Comparison of ENCODE assay signal across 14 mouse cellular contexts in genomic region chr13:63669031-63669430, GRCm38 (mm10).
DNase-seq lines count a peak whose midpoint lies in the region; ATAC-seq lines count a peak whose summit lies in the region.
"Had no signal": no experiment of that assay in that cellular context is flagged by ENCODE, and none has a peak within 500 bp of the region (broad histone marks: within the 10 kb centered on the region; RNA-seq: fewer than 3 reads in every experiment).

No protein-coding gene starts in this region.

- no peak overlapping the region for H3K4me3 ChIP-seq in kidney, embryonic 15.5 days (replicated peaks)
- H3K4me3 ChIP-seq in intestine, embryonic 15.5 days (replicated peaks): no peak overlapping the region
- H3K4me3 ChIP-seq in forebrain, embryonic 12.5 days (replicated peaks): no peak overlapping the region
- H3K4me3 ChIP-seq: forebrain, embryonic 10.5 days; gastrocnemius, adult 2 months; liver, embryonic 13.5 days; midbrain, embryonic 13.5 days; neural tube, embryonic 12.5 days had no signal

- DNase-seq in adrenal gland, postnatal 14 days: peak; percentile 19
- no peak for DNase-seq in adrenal gland, postnatal 4 days (ENCODE audit: low spot score in 2 of 2)
- peak; percentile 38 for DNase-seq in kidney, adult 18-20 months
- peak; percentile 20 for DNase-seq in mesoderm, embryonic 11.5 days (ENCODE audit: low read depth, low spot score)
- no peak for DNase-seq in MN1 (ENCODE audit: low spot score)
- DNase-seq: gastrocnemius, adult 2 months; liver, embryonic 13.5 days; retina, postnatal 1 day had no signal

- no peaks in the 10 kb centered on the region for H3K9me3 ChIP-seq in kidney, embryonic 15.5 days (replicated peaks)
- no peaks in the 10 kb centered on the region for H3K9me3 ChIP-seq in intestine, embryonic 15.5 days
- no peaks in the 10 kb centered on the region for H3K9me3 ChIP-seq in forebrain, embryonic 12.5 days
- H3K9me3 ChIP-seq: forebrain, embryonic 10.5 days; liver, embryonic 13.5 days; midbrain, embryonic 13.5 days; neural tube, embryonic 12.5 days had no signal

- H3K27me3 ChIP-seq in kidney, embryonic 15.5 days: no peaks in the 10 kb centered on the region
- no peaks in the 10 kb centered on the region for H3K27me3 ChIP-seq in intestine, embryonic 15.5 days (replicated peaks)
- peaks cover 15% of the 10 kb centered on the region; the same call in 1 of the 2 replicates for H3K27me3 ChIP-seq in forebrain, embryonic 12.5 days
- H3K27me3 ChIP-seq: liver, embryonic 13.5 days; neural tube, embryonic 12.5 days had no signal

- H3K4me2 ChIP-seq in kidney, embryonic 15.5 days: no peak overlapping the region
- H3K4me2 ChIP-seq in intestine, embryonic 15.5 days (replicated peaks): no peak overlapping the region
- no peak overlapping the region for H3K4me2 ChIP-seq in forebrain, embryonic 12.5 days
- H3K4me2 ChIP-seq: liver, embryonic 13.5 days; midbrain, embryonic 13.5 days; neural tube, embryonic 12.5 days had no signal

- H3K9ac ChIP-seq in kidney, embryonic 15.5 days: no peak overlapping the region
- H3K9ac ChIP-seq in intestine, embryonic 15.5 days: no peak overlapping the region
- H3K9ac ChIP-seq in forebrain, embryonic 12.5 days: no peak overlapping the region
- H3K9ac ChIP-seq: liver, embryonic 13.5 days; midbrain, embryonic 13.5 days; neural tube, embryonic 12.5 days had no signal

- no peaks in the 10 kb centered on the region for H3K36me3 ChIP-seq in kidney, embryonic 15.5 days
- no peaks in the 10 kb centered on the region for H3K36me3 ChIP-seq in intestine, embryonic 15.5 days
- no peaks in the 10 kb centered on the region for H3K36me3 ChIP-seq in forebrain, embryonic 12.5 days (replicated peaks)
- H3K36me3 ChIP-seq: forebrain, embryonic 10.5 days; liver, embryonic 13.5 days; midbrain, embryonic 13.5 days; neural tube, embryonic 12.5 days had no signal

- peaks cover 6% of the 10 kb centered on the region for H3K4me1 ChIP-seq in kidney, embryonic 15.5 days
- H3K4me1 ChIP-seq in intestine, embryonic 15.5 days (replicated peaks): peaks cover 9% of the 10 kb centered on the region
- peaks cover 6% of the 10 kb centered on the region; the same call in 1 of the 2 replicates for H3K4me1 ChIP-seq in forebrain, embryonic 12.5 days
- H3K4me1 ChIP-seq: liver, embryonic 13.5 days had no signal

- ATAC-seq in kidney, embryonic 15.5 days (replicated peaks; ENCODE audit: low FRiP score): no peak
- no peak for ATAC-seq in intestine, embryonic 15.5 days
- ATAC-seq in forebrain, embryonic 12.5 days (ENCODE audit: low FRiP score): no peak
- ATAC-seq: midbrain, embryonic 13.5 days had no signal

- H3K27ac ChIP-seq in kidney, embryonic 15.5 days: no peak overlapping the region
- peak overlapping the region; percentile 60; the same call in 1 of the 2 replicates for H3K27ac ChIP-seq in intestine, embryonic 15.5 days
- H3K27ac ChIP-seq in forebrain, embryonic 12.5 days: no peak overlapping the region
- H3K27ac ChIP-seq: forebrain, embryonic 10.5 days; gastrocnemius, adult 2 months; liver, embryonic 13.5 days; midbrain, embryonic 13.5 days; neural tube, embryonic 12.5 days had no signal

- 23% methylated on average over 2 of the region's 2 CpGs for WGBS in kidney, embryonic 15.5 days
- WGBS in intestine, embryonic 15.5 days: 33% methylated on average over 2 of the region's 2 CpGs
- 3% methylated on average over 2 of the region's 2 CpGs for WGBS in forebrain, embryonic 12.5 days

Comparison
In these comparisons a context has a peak if more than half of its experiments do, and no peak if none do; other contexts are left out.
1. DNase-seq: peak in adrenal gland, postnatal 14 days (single experiment), kidney, adult 18-20 months (single experiment) and mesoderm, embryonic 11.5 days (single experiment); none in adrenal gland, postnatal 4 days (0 of 2) and MN1 (single experiment).